11 mouse cellular contexts compared by ENCODE assay signal in genomic region chr3:79253416-79253815, GRCm38 (mm10). TPM values are rescaled to one million over a fixed set of nuclear protein-coding genes. Genes with fewer than 3 reads are reported as not detected.
DNase-seq lines count a peak whose midpoint lies in the region; ATAC-seq and TF ChIP-seq lines count a peak whose summit lies in the region.
"Had no signal": no experiment of that assay in that cellular context is flagged by ENCODE, and none has a peak within 500 bp of the region (broad histone marks: within the 10 kb centered on the region; RNA-seq: fewer than 3 reads in every experiment).

No protein-coding gene starts in this region.

- peak overlapping the region; percentile 40; the same call in 1 of the 2 replicates for H3K27ac ChIP-seq in layer of hippocampus, adult 2 months
- H3K27ac ChIP-seq: limb, embryonic 12.5 days had no signal

- no peak overlapping the region for H3K4me3 ChIP-seq in layer of hippocampus, adult 2 months
- H3K4me3 ChIP-seq: limb, embryonic 12.5 days had no signal

- TF ChIP-seq CTCF in layer of hippocampus, adult 2 months (conservative IDR thresholded peaks at IDR 0.05): no peak

- ATAC-seq in frontal cortex, adult (ENCODE audit: low TSS enrichment): peak; percentile 50
- ATAC-seq in megakaryocyte progenitor cell, adult 5-6 weeks (replicated peaks; ENCODE audit: poor library complexity): peak; percentile 47
- ATAC-seq: forebrain, embryonic 14.5 days had no signal

- no peak for DNase-seq in frontal cortex, postnatal 25 days (ENCODE audit: low spot score in 2 of 2)
- DNase-seq in layer of hippocampus, adult 2 months (ENCODE audit: low spot score in 2 of 2): no peak
- no peak for DNase-seq in layer of hippocampus, adult 11-12 months (ENCODE audit: low spot score)
- peak; percentile 14 for DNase-seq in T-cell, adult 2 months (ENCODE audit: low spot score)
- no peak for DNase-seq in urinary bladder, adult 2 months (ENCODE audit: low spot score)
- DNase-seq in right cerebral cortex, postnatal 25 days: no peak
- DNase-seq: adrenal gland, adult 8-10 months had no signal

RNA-seq across cellular contexts. Expression of gene Rapgef2, which starts 32.9 kb away (rescaled TPM):
- 100 to 1,000 TPM; 169 to 173 TPM for total RNA-seq in layer of hippocampus, adult 2 months (2021)
- total RNA-seq in megakaryocyte progenitor cell, adult 5-6 weeks (2015): 15.1 and 17.5 TPM in 2 replicates
- total RNA-seq in megakaryocyte progenitor cell, adult 5-6 weeks (2017): 12.4 and 14.4 TPM in 2 replicates
- polyA plus RNA-seq in urinary bladder, adult 2 months (2012; rRNA removed): 10.9 and 11.2 TPM in 2 replicates

Comparison
In these comparisons a context has a peak if more than half of its experiments do, and no peak if none do; other contexts are left out.
1. RNA of gene Rapgef2, which starts 32.9 kb away (total RNA-seq): 169 to 173 TPM in layer of hippocampus, adult 2 months; 12.4 to 17.5 TPM in megakaryocyte progenitor cell, adult 5-6 weeks; every median in the first group is over 4 times any median in the second.